Mouse (Mus musculus) heart, embryonic 10.5 days (tissue): ENCODE data around the gene Frmd4a. TPM values are rescaled to one million over a fixed set of nuclear protein-coding genes. Genes with fewer than 3 reads are reported as not detected.

Experiments
- DNase-seq: peaks from one replicate; pipeline ENCODE4 v3.0.0-alpha.2; 2017; ENCODE audit warnings: low spot score
- H3K27ac ChIP-seq: fragments of 300-500 bp; sonication (generic); 2 replicates; pipeline ENCODE4 v1.5.1; 2016; ENCODE audit warnings: mild to moderate bottlenecking
- H3K27me3 ChIP-seq: fragments of 300-500 bp; sonication (generic); 2 replicates; pipeline ENCODE4 v1.6.1; 2016; ENCODE audit warnings: mild to moderate bottlenecking; ENCODE audit not compliant: poor library complexity, insufficient read depth, severe bottlenecking
- H3K36me3 ChIP-seq: fragments of 300-500 bp; sonication (generic); 2 replicates; pipeline ENCODE4 v1.6.1; 2016; ENCODE audit warnings: mild to moderate bottlenecking, moderate library complexity
- H3K4me1 ChIP-seq: fragments of 300-500 bp; sonication (generic); 2 replicates; pipeline ENCODE4 v1.6.1; 2016; ENCODE audit warnings: mild to moderate bottlenecking
- H3K4me3 ChIP-seq: fragments of 300-500 bp; sonication (generic); 2 replicates; pipeline ENCODE4 v1.5.1; 2016; ENCODE audit warnings: mild to moderate bottlenecking, moderate library complexity
- H3K9me3 ChIP-seq: fragments of 300-500 bp; sonication (generic); 2 replicates; pipeline ENCODE4 v1.6.1; 2016; ENCODE audit warnings: mild to moderate bottlenecking, moderate library complexity
- WGBS: fragments of 180-500 bp; shearing (Covaris S2); methylation state at CpG from one replicate; pipeline ENCODE4 v1.1.7; 2016; 5-methylcytosine and 5-hydroxymethylcytosine counted together
- polyA plus RNA-seq: library from polyadenylated mRNA; unstranded; fragments of >200 nt; fragmentation: Nextera tagmentation; extraction: Ambion mirVana; gene quantifications from 2 replicates; pipeline ENCODE4 v1.2.1, GENCODE M21; 2016

The Frmd4a gene
- polyA plus RNA-seq: 19.4 and 29.4 TPM in 2 replicates

GRCm38 (mm10) chr2:4017528-4018288, at the start of gene Frmd4a:
Gene Frmd4a, plus strand, starts transcription at chr2:4017717.
- peaks cover 13% of the 10 kb centered on the region for H3K4me1 ChIP-seq
- 51% methylated on average over 8 of the region's 8 CpGs for WGBS
- H3K4me3 ChIP-seq: 0 out of 2 replicates have a peak within 1 kb of the TSS, but pooled peaks have one; percentile 20
- H3K27ac ChIP-seq: 0 out of 2 replicates have a peak within 1 kb of the TSS, but pooled peaks have one; percentile 52
- H3K9me3 ChIP-seq: no peaks in the 10 kb centered on the region
- no peaks in the 10 kb centered on the region for H3K36me3 ChIP-seq
- no peak for DNase-seq
- H3K27me3 ChIP-seq: no peaks in the 10 kb centered on the region

- no peaks in the 10 kb centered on the region for H3K4me1 ChIP-seq
- H3K27me3 ChIP-seq: no peaks in the 10 kb centered on the region
- H3K4me3 ChIP-seq: no peak overlapping the region
- WGBS: 80% methylated on average over 7 of the region's 7 CpGs
- H3K9me3 ChIP-seq: no peaks in the 10 kb centered on the region
- no peak for DNase-seq
- no peak overlapping the region for H3K27ac ChIP-seq
- H3K36me3 ChIP-seq: no peaks in the 10 kb centered on the region
These were observed 28.6 kb upstream of the Frmd4a start for GRCm38 (mm10) chr2:3988876-3989275.

- WGBS: 63% methylated on average over 1 of the region's 1 CpGs
- Histone ChIP-seq H3K4me1 (no peaks in the 10 kb centered on the region), H3K9me3 (no peaks in the 10 kb centered on the region), H3K27ac (no peak overlapping the region), H3K36me3 (no peaks in the 10 kb centered on the region), H3K4me3 (no peak overlapping the region), H3K27me3 (no peaks in the 10 kb centered on the region)
- DNase-seq: no peak
These were observed 27.1 kb upstream of the Frmd4a start for GRCm38 (mm10) chr2:3990431-3990830.

- no peak for DNase-seq
- 44% methylated on average over 11 of the region's 11 CpGs for WGBS
- Histone ChIP-seq H3K27ac (0 out of 2 replicates have a peak overlapping the region, but pooled peaks have one; percentile 52), H3K9me3 (no peaks in the 10 kb centered on the region), H3K36me3 (no peaks in the 10 kb centered on the region), H3K4me3 (0 out of 2 replicates have a peak overlapping the region, but pooled peaks have one; percentile 20), H3K4me1 (peaks cover 13% of the 10 kb centered on the region), H3K27me3 (no peaks in the 10 kb centered on the region)
These were observed 937 bp downstream of the Frmd4a start for GRCm38 (mm10) chr2:4018431-4018876.

GRCm38 (mm10) chr2:4018909-4019308, 1.4 kb downstream of the Frmd4a start:
- H3K36me3 ChIP-seq: no peaks in the 10 kb centered on the region
- no peak for DNase-seq
- no peak overlapping the region for H3K4me3 ChIP-seq
- no peak overlapping the region for H3K27ac ChIP-seq
- WGBS: 68% methylated on average over 4 of the region's 4 CpGs
- no peaks in the 10 kb centered on the region for H3K9me3 ChIP-seq
- H3K27me3 ChIP-seq: no peaks in the 10 kb centered on the region
- H3K4me1 ChIP-seq: peaks cover 13% of the 10 kb centered on the region

- H3K4me3 ChIP-seq: no peak overlapping the region
- H3K4me1 ChIP-seq: no peaks in the 10 kb centered on the region
- DNase-seq: no peak
- no peak overlapping the region for H3K27ac ChIP-seq
- H3K9me3 ChIP-seq: no peaks in the 10 kb centered on the region
- 90% methylated on average over 7 of the region's 7 CpGs for WGBS
- no peaks in the 10 kb centered on the region for H3K27me3 ChIP-seq
- no peaks in the 10 kb centered on the region for H3K36me3 ChIP-seq
These were observed 7.4 kb downstream of the Frmd4a start for GRCm38 (mm10) chr2:4024927-4025326.

- H3K9me3 ChIP-seq: no peaks in the 10 kb centered on the region
- H3K36me3 ChIP-seq: no peaks in the 10 kb centered on the region
- H3K4me1 ChIP-seq: no peaks in the 10 kb centered on the region
- no peak for DNase-seq
- no peaks in the 10 kb centered on the region for H3K27me3 ChIP-seq
- no peak overlapping the region for H3K27ac ChIP-seq
- 78% methylated on average over 4 of the region's 4 CpGs for WGBS
- no peak overlapping the region for H3K4me3 ChIP-seq
These were observed 11.7 kb downstream of the Frmd4a start for GRCm38 (mm10) chr2:4029031-4029747.

- WGBS: 82% methylated on average over 4 of the region's 4 CpGs
- DNase-seq: no peak
- Histone ChIP-seq H3K27ac (no peak overlapping the region), H3K4me3 (no peak overlapping the region), H3K27me3 (no peaks in the 10 kb centered on the region), H3K36me3 (no peaks in the 10 kb centered on the region), H3K9me3 (no peaks in the 10 kb centered on the region), H3K4me1 (no peaks in the 10 kb centered on the region)
These were observed 18.7 kb downstream of the Frmd4a start for GRCm38 (mm10) chr2:4036153-4036589.

- no peaks in the 10 kb centered on the region for H3K9me3 ChIP-seq
- WGBS: 86% methylated on average over 8 of the region's 8 CpGs
These were observed 19.2 kb downstream of the Frmd4a start for GRCm38 (mm10) chr2:4036651-4037117.

GRCm38 (mm10) chr2:4042009-4042408, 24.5 kb downstream of the Frmd4a start:
- Histone ChIP-seq H3K27me3 (no peaks in the 10 kb centered on the region), H3K36me3 (no peaks in the 10 kb centered on the region), H3K27ac (no peak overlapping the region), H3K4me1 (no peaks in the 10 kb centered on the region), H3K9me3 (no peaks in the 10 kb centered on the region), H3K4me3 (no peak overlapping the region)
- WGBS: 62% methylated on average over 3 of the region's 3 CpGs
- DNase-seq: no peak

More at GRCm38 (mm10) chr2:4036651-4037117, 19.2 kb downstream of the Frmd4a start:
- Histone ChIP-seq H3K4me1 (no peaks in the 10 kb centered on the region), H3K4me3 (no peak overlapping the region), H3K36me3 (no peaks in the 10 kb centered on the region), H3K27ac (no peak overlapping the region), H3K27me3 (no peaks in the 10 kb centered on the region)
- DNase-seq: no peak

GRCm38 (mm10) chr2:4055481-4055880, 38.0 kb downstream of the Frmd4a start:
- Histone ChIP-seq H3K27me3 (no peaks in the 10 kb centered on the region), H3K36me3 (no peaks in the 10 kb centered on the region), H3K27ac (no peak overlapping the region), H3K4me3 (no peak overlapping the region), H3K9me3 (no peaks in the 10 kb centered on the region), H3K4me1 (no peaks in the 10 kb centered on the region)
- DNase-seq: no peak
- WGBS: 64% methylated on average over 2 of the region's 2 CpGs

GRCm38 (mm10) chr2:4060675-4061074, 43.2 kb downstream of the Frmd4a start:
- Histone ChIP-seq H3K4me3 (no peak overlapping the region), H3K36me3 (no peaks in the 10 kb centered on the region), H3K27me3 (no peaks in the 10 kb centered on the region), H3K27ac (no peak overlapping the region), H3K4me1 (no peaks in the 10 kb centered on the region), H3K9me3 (no peaks in the 10 kb centered on the region)
- WGBS: 64% methylated on average over 2 of the region's 2 CpGs
- no peak for DNase-seq

GRCm38 (mm10) chr2:4071831-4072230, 54.3 kb downstream of the Frmd4a start:
- Histone ChIP-seq H3K27me3 (no peaks in the 10 kb centered on the region), H3K4me3 (no peak overlapping the region), H3K36me3 (no peaks in the 10 kb centered on the region), H3K27ac (no peak overlapping the region), H3K4me1 (no peaks in the 10 kb centered on the region), H3K9me3 (no peaks in the 10 kb centered on the region)
- DNase-seq: no peak
- WGBS: 69% methylated on average over 7 of the region's 7 CpGs
